Mouse (Mus musculus) heart, embryonic 16.5 days (tissue): Measurements from ENCODE around the gene Pafah1b1. TPM values are rescaled to one million over a fixed set of nuclear protein-coding genes. Genes with fewer than 3 reads are reported as not detected.

Experiments used
- ATAC-seq: fragments of 200-750 bp; cut with Nextera tagmentation; replicated peaks from 2 replicates; pipeline ENCODE4 v1.8.0; 2017; ENCODE audit warnings: moderate number of reproducible peaks; ENCODE audit not compliant: insufficient read depth, low FRiP score; ENCODE audit errors: extremely low read depth
- H3K27ac ChIP-seq: fragments of 300-500 bp; sonication (generic); 2 replicates; pipeline ENCODE4 v1.5.1; 2014; ENCODE audit warnings: mild to moderate bottlenecking, low read length, control low read depth, moderate library complexity
- H3K27me3 ChIP-seq: fragments of 300-500 bp; sonication (generic); 2 replicates; pipeline ENCODE4 v1.6.1; 2014; ENCODE audit warnings: low read length, mixed read lengths; ENCODE audit not compliant: control insufficient read depth, insufficient read depth
- H3K36me3 ChIP-seq: fragments of 300-500 bp; sonication (generic); 2 replicates; pipeline ENCODE4 v1.6.1; 2014; ENCODE audit not compliant: control insufficient read depth, insufficient read depth
- H3K4me1 ChIP-seq: fragments of 300-500 bp; sonication (generic); 2 replicates; pipeline ENCODE4 v1.6.1; 2014; ENCODE audit warnings: low read length, mixed read lengths; ENCODE audit not compliant: control insufficient read depth, insufficient read depth
- H3K4me2 ChIP-seq: fragments of 300-500 bp; sonication (generic); 2 replicates; pipeline ENCODE4 v1.6.1; 2014; ENCODE audit warnings: low read depth, mild to moderate bottlenecking, control low read depth, low read length
- H3K4me3 ChIP-seq: fragments of 300-500 bp; sonication (generic); 2 replicates; pipeline ENCODE4 v1.5.1; 2014; ENCODE audit warnings: mild to moderate bottlenecking, control low read depth, low read length
- H3K9ac ChIP-seq: fragments of 300-500 bp; sonication (generic); 2 replicates; pipeline ENCODE4 v1.6.1; 2014; ENCODE audit warnings: low read length, control low read depth
- H3K9me3 ChIP-seq: fragments of 300-500 bp; sonication (generic); replicated peaks from 2 replicates; pipeline ENCODE4 v1.6.1; 2016; ENCODE audit warnings: low read length; ENCODE audit not compliant: control insufficient read depth
- polyA plus RNA-seq: library from polyadenylated mRNA; unstranded; fragments of >200 nt; fragmentation: Nextera tagmentation; extraction: Ambion mirVana; gene quantifications from 2 replicates; pipeline ENCODE4 v1.2.1, GENCODE M21; 2015

Gene Pafah1b1
- polyA plus RNA-seq, 1 experiment from 2014 or later = 53.1 TPM

GRCm38 (mm10) chr11:74625333-74625732 is 99.1 kb downstream of the Pafah1b1 start:
- Histone ChIP-seq H3K36me3 (no peaks in the 10 kb centered on the region), H3K4me1 (no peaks in the 10 kb centered on the region), H3K4me2 (no peak overlapping the region), H3K27ac (no peak overlapping the region), H3K27me3 (peaks cover 11% of the 10 kb centered on the region), H3K4me3 (no peak overlapping the region), H3K9ac (no peak overlapping the region), H3K9me3 (no peaks in the 10 kb centered on the region)
- no peak for ATAC-seq

Other genes with a start within 250 kb of the Pafah1b1 start
- gene Rap1gap2, start 113.8 kb downstream of the Pafah1b1 start, polyA plus RNA-seq = 2.0 and 3.0 TPM in 2 replicates
- gene Ccdc92b, start 105.1 kb downstream of the Pafah1b1 start, polyA plus RNA-seq = 0.26 and 0.34 TPM in 2 replicates
- gene Cluh, start 75.2 kb downstream of the Pafah1b1 start, polyA plus RNA-seq = 63.0 and 73.4 TPM in 2 replicates
- 30.4 and 33.0 TPM in 2 replicates for gene Mettl16, start 46.2 kb upstream of the Pafah1b1 start, polyA plus RNA-seq
- 3.0 and 3.3 TPM in 2 replicates for gene Mnt, start 106.2 kb upstream of the Pafah1b1 start, polyA plus RNA-seq
- gene Sgsm2, start 172.4 kb upstream of the Pafah1b1 start, polyA plus RNA-seq = 4.7 and 4.9 TPM in 2 replicates
- gene Tsr1, start 173.4 kb upstream of the Pafah1b1 start, polyA plus RNA-seq = 24.7 and 25.2 TPM in 2 replicates
- 11.2 and 11.4 TPM in 2 replicates for gene Smg6, start 201.2 kb upstream of the Pafah1b1 start, polyA plus RNA-seq
- gene Srr, start 201.3 kb upstream of the Pafah1b1 start, polyA plus RNA-seq = 20.3 and 22.2 TPM in 2 replicates